Mouse (Mus musculus) cerebellum, postnatal 14 days (tissue): ENCODE measurements at regions not wholly inside any gene's neighbourhood (a gene's known extent, or its start where the extent isn't known, plus 50 kb on each side); places are given as distances from the start of the nearest gene placed in this dataset.

ENCODE experiments used
- DNase-seq, 2 experiments: peaks; one replicate each; pipeline ENCODE4 v3.0.0; 2021; ENCODE audit warnings: mixed read lengths in 2 of 2

DNA sequence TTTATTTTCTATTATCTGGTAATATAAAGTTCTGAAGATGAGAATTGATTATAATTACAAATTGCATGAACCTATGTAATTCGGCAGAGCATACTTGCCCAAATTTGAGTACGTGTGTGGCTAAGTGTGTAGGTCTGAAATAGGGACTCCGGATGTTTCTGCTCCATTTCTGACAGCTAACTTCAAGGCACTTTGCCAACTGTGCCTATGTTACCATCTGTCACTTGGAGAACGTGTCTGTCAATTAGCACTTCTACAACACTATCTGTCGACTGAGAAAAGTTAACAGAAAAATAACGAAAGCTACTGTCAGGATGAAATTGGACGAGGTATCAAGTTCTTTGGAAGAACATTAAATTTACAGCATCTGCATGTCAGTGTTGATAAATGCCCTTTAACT, 702.0 kb upstream of the Lrfn5 start:
- DNase-seq: peak; percentile 69 to 88
